Mouse (Mus musculus): ENCODE data around the gene Zfp804b. TPM values are rescaled to one million over a fixed set of nuclear protein-coding genes. Genes with fewer than 3 reads are reported as not detected.
A peak's percentile ranks its signal among the peaks of the same experiment; 100 is the strongest.

Zfp804b gene
- polyA plus RNA-seq, 1 experiment from 2014 or later = 1.9 TPM

- Histone ChIP-seq H3K4me3 (ENCODE audit: low read depth, low read length) (no peak overlapping the region), H3K36me3 (ENCODE audit: insufficient read depth) (no peaks in the 10 kb centered on the region), H3K9ac (no peak overlapping the region), H3K4me2 (no peak overlapping the region), H3K27me3 (ENCODE audit: insufficient read depth, low read length) (no peaks in the 10 kb centered on the region), H3K27ac (ENCODE audit: low read depth) (no peak overlapping the region), H3K9me3 (ENCODE audit: low read depth, low read length) (no peaks in the 10 kb centered on the region), H3K4me1 (ENCODE audit: insufficient read depth) (no peaks in the 10 kb centered on the region)
- ATAC-seq (ENCODE audit: insufficient read depth) (no peak), DNase-seq (no peak)
- 85% methylated on average over 7 of the region's 7 CpGs for WGBS
- TF ChIP-seq CTCF (IDR thresholded peaks at IDR 0.05; ENCODE audit: low read depth) = no peak
Observed at GRCm38 (mm10) chr5:7276659-7277455, 67.7 kb downstream of the Zfp804b start.

GRCm38 (mm10) chr5:7177589-7177988, 167.0 kb downstream of the Zfp804b start:
- DNase-seq (no peak), ATAC-seq (ENCODE audit: insufficient read depth) (no peak)
- Histone ChIP-seq H3K9ac (no peak overlapping the region), H3K36me3 (ENCODE audit: insufficient read depth) (no peaks in the 10 kb centered on the region), H3K4me2 (no peak overlapping the region), H3K27me3 (ENCODE audit: insufficient read depth, low read length) (no peaks in the 10 kb centered on the region), H3K9me3 (ENCODE audit: low read depth, low read length) (no peaks in the 10 kb centered on the region), H3K4me3 (ENCODE audit: low read depth, low read length) (no peak overlapping the region), H3K27ac (ENCODE audit: low read depth) (no peak overlapping the region), H3K4me1 (ENCODE audit: insufficient read depth) (no peaks in the 10 kb centered on the region)
- no peak for TF ChIP-seq CTCF (IDR thresholded peaks at IDR 0.05; ENCODE audit: low read depth)
- WGBS = 88% methylated on average over 9 of the region's 9 CpGs

GRCm38 (mm10) chr5:7139658-7140057, 204.9 kb downstream of the Zfp804b start:
- no peak overlapping the region for H3K4me3 ChIP-seq (ENCODE audit: low read depth, low read length)
- no peaks in the 10 kb centered on the region for H3K36me3 ChIP-seq (ENCODE audit: insufficient read depth)
- H3K27me3 ChIP-seq (ENCODE audit: insufficient read depth, low read length) = no peaks in the 10 kb centered on the region
- 45% methylated on average over 3 of the region's 3 CpGs for WGBS
- no peak for TF ChIP-seq CTCF (IDR thresholded peaks at IDR 0.05; ENCODE audit: low read depth)
- no peak overlapping the region for H3K27ac ChIP-seq (ENCODE audit: low read depth)
- DNase-seq (peak; percentile 1), ATAC-seq (ENCODE audit: insufficient read depth) (no peak)
- no peaks in the 10 kb centered on the region for H3K9me3 ChIP-seq (ENCODE audit: low read depth, low read length)
- H3K9ac ChIP-seq = no peak overlapping the region
- H3K4me2 ChIP-seq = no peak overlapping the region
- H3K4me1 ChIP-seq (ENCODE audit: insufficient read depth) = no peaks in the 10 kb centered on the region

GRCm38 (mm10) chr5:7102387-7102786, 242.2 kb downstream of the Zfp804b start:
- H3K4me3 ChIP-seq (ENCODE audit: low read depth, low read length) = no peak overlapping the region
- H3K9me3 ChIP-seq (ENCODE audit: low read depth, low read length) = no peaks in the 10 kb centered on the region
- H3K27ac ChIP-seq (ENCODE audit: low read depth) = no peak overlapping the region
- H3K36me3 ChIP-seq (ENCODE audit: insufficient read depth) = no peaks in the 10 kb centered on the region
- H3K4me2 ChIP-seq = no peak overlapping the region
- DNase-seq (no peak), ATAC-seq (ENCODE audit: insufficient read depth) (no peak)
- WGBS = 55% methylated on average over 2 of the region's 2 CpGs
- TF ChIP-seq CTCF (IDR thresholded peaks at IDR 0.05; ENCODE audit: low read depth) = no peak
- no peak overlapping the region for H3K9ac ChIP-seq
- H3K4me1 ChIP-seq (ENCODE audit: insufficient read depth) = no peaks in the 10 kb centered on the region
- no peaks in the 10 kb centered on the region for H3K27me3 ChIP-seq (ENCODE audit: insufficient read depth, low read length)

- DNase-seq (no peak), ATAC-seq (ENCODE audit: insufficient read depth) (no peak)
- no peak overlapping the region for H3K4me2 ChIP-seq
- H3K36me3 ChIP-seq (ENCODE audit: insufficient read depth) = no peaks in the 10 kb centered on the region
- H3K27me3 ChIP-seq (ENCODE audit: insufficient read depth, low read length) = no peaks in the 10 kb centered on the region
- no peaks in the 10 kb centered on the region for H3K4me1 ChIP-seq (ENCODE audit: insufficient read depth)
- no peak overlapping the region for H3K4me3 ChIP-seq (ENCODE audit: low read depth, low read length)
- WGBS = 85% methylated on average over 1 of the region's 1 CpGs
- no peak overlapping the region for H3K9ac ChIP-seq
- no peaks in the 10 kb centered on the region for H3K9me3 ChIP-seq (ENCODE audit: low read depth, low read length)
- no peak for TF ChIP-seq CTCF (IDR thresholded peaks at IDR 0.05; ENCODE audit: low read depth)
- H3K27ac ChIP-seq (ENCODE audit: low read depth) = no peak overlapping the region
Observed at GRCm38 (mm10) chr5:7073936-7074631, 270.5 kb downstream of the Zfp804b start.

GRCm38 (mm10) chr5:7007468-7007867, 337.1 kb downstream of the Zfp804b start:
- H3K4me2 ChIP-seq = no peak overlapping the region
- ATAC-seq (ENCODE audit: insufficient read depth) (no peak), DNase-seq (no peak)
- no peak overlapping the region for H3K4me3 ChIP-seq (ENCODE audit: low read depth, low read length)
- no peaks in the 10 kb centered on the region for H3K36me3 ChIP-seq (ENCODE audit: insufficient read depth)
- no peaks in the 10 kb centered on the region for H3K27me3 ChIP-seq (ENCODE audit: insufficient read depth, low read length)
- no peaks in the 10 kb centered on the region for H3K9me3 ChIP-seq (ENCODE audit: low read depth, low read length)
- no peak overlapping the region for H3K27ac ChIP-seq (ENCODE audit: low read depth)
- no peak for TF ChIP-seq CTCF (IDR thresholded peaks at IDR 0.05; ENCODE audit: low read depth)
- WGBS = 25% methylated on average over 3 of the region's 3 CpGs
- no peak overlapping the region for H3K9ac ChIP-seq
- no peaks in the 10 kb centered on the region for H3K4me1 ChIP-seq (ENCODE audit: insufficient read depth)

GRCm38 (mm10) chr5:6983993-6984392, 360.6 kb downstream of the Zfp804b start:
- no peak for TF ChIP-seq CTCF (IDR thresholded peaks at IDR 0.05; ENCODE audit: low read depth)
- ATAC-seq (ENCODE audit: insufficient read depth) (no peak), DNase-seq (no peak)
- Histone ChIP-seq H3K36me3 (ENCODE audit: insufficient read depth) (no peaks in the 10 kb centered on the region), H3K4me3 (ENCODE audit: low read depth, low read length) (no peak overlapping the region), H3K27ac (ENCODE audit: low read depth) (no peak overlapping the region), H3K27me3 (ENCODE audit: insufficient read depth, low read length) (no peaks in the 10 kb centered on the region), H3K4me1 (ENCODE audit: insufficient read depth) (no peaks in the 10 kb centered on the region), H3K4me2 (no peak overlapping the region), H3K9ac (no peak overlapping the region), H3K9me3 (ENCODE audit: low read depth, low read length) (no peaks in the 10 kb centered on the region)
- WGBS = 87% methylated on average over 4 of the region's 4 CpGs

Data from lung, embryonic 14.5 days (tissue).